Mouse (Mus musculus): Measurements from ENCODE around the gene Jak1. TPM values are rescaled to one million over a fixed set of nuclear protein-coding genes. Genes with fewer than 3 reads are reported as not detected.

Gene Jak1
- polyA plus RNA-seq, 2 experiments, result 19.8 to 38.2 TPM

DNA sequence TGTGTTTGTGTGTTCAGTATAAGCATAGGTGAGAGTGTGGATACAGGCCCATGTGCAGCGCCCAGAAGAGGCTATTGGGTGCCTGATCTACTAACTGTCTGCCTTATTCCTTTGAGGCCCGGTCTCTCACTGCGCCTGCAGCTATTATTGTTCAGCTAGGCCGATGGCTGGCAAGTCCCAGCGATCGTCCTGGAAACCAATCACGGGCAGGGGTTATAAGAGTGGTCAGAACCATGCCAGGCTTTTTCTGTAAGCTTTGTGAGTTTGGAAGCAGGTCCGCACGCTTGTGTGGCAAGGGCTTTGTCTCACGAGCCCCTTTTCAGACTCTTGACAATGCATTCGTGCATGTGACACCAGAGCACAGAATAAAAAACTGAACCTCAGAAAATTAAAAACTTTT lies 23.2 kb upstream of the Jak1 start:
- TF ChIP-seq CTCF (IDR thresholded peaks at IDR 0.05; ENCODE audit: low read depth) (no peak), EP300 (IDR thresholded peaks at IDR 0.05; ENCODE audit: low read depth) (no peak)
- Histone ChIP-seq H3K4me3 (ENCODE audit: insufficient read depth in 1 of 2, low read depth in 2 of 2, low read length in 2 of 2) (no peak overlapping the region), H3K9ac (replicated peaks) (no peak overlapping the region), H3K4me2 (ENCODE audit: low read depth) (no peak overlapping the region), H3K4me1 (replicated peaks; ENCODE audit: control insufficient read depth in 2 of 2, insufficient read depth in 2 of 2, low read length in 1 of 2) (peaks cover 2 to 12% of the 10 kb centered on the region in 2 experiments), H3K27me3 (ENCODE audit: control insufficient read depth, insufficient read depth, low read length) (peaks cover 5% of the 10 kb centered on the region), H3K9me3 (ENCODE audit: control insufficient read depth, low read length) (no peaks in the 10 kb centered on the region), H3K36me3 (replicated peaks; ENCODE audit: control insufficient read depth, insufficient read depth, low read depth) (no peaks in the 10 kb centered on the region), H3K27ac (no peak overlapping the region)
- ATAC-seq (ENCODE audit: insufficient read depth), result no peak
- WGBS (ENCODE audit: insufficient replicate concordance), result 75% methylated on average over 11 of the region's 11 CpGs
- DNase-seq (ENCODE audit: low read depth in 3 of 3, low spot score in 3 of 3), result no peak

DNA sequence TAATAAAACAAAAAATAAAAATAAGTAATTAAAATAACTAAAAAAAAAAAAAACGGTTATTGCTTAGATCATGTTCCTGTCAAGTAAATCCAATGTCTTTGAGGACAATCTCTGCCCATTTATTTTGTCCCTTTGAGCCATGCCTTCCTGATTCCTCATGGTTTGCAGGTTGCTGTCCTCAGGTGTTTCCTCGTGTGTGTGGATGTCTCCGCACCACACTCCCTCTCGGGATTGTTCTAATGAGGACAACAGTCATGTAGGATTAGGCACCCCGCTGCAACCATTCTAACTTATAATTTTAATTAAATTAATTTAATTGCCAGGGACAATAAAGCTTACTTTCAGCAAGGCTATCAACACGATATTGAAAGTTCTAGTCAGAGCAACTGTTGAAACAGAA lies 21.5 kb upstream of the Jak1 start:
- TF ChIP-seq EP300 (IDR thresholded peaks at IDR 0.05; ENCODE audit: low read depth) (no peak), CTCF (IDR thresholded peaks at IDR 0.05; ENCODE audit: low read depth) (no peak)
- DNase-seq (ENCODE audit: low read depth in 3 of 3, low spot score in 3 of 3) (no peak), ATAC-seq (ENCODE audit: insufficient read depth) (no peak)
- Histone ChIP-seq H3K9ac (replicated peaks) (no peak overlapping the region), H3K27me3 (ENCODE audit: control insufficient read depth, insufficient read depth, low read length) (no peaks in the 10 kb centered on the region), H3K27ac (no peak overlapping the region), H3K36me3 (replicated peaks; ENCODE audit: control insufficient read depth, insufficient read depth, low read depth) (no peaks in the 10 kb centered on the region), H3K9me3 (ENCODE audit: control insufficient read depth, low read length) (no peaks in the 10 kb centered on the region), H3K4me3 (ENCODE audit: insufficient read depth in 1 of 2, low read depth in 2 of 2, low read length in 2 of 2) (no peak overlapping the region), H3K4me2 (ENCODE audit: low read depth) (no peak overlapping the region), H3K4me1 (replicated peaks; ENCODE audit: control insufficient read depth in 2 of 2, insufficient read depth in 2 of 2, low read length in 1 of 2) (peaks cover 0 to 11% of the 10 kb centered on the region in 2 experiments; a peak in 2 of 4 replicates)
- 64% methylated on average over 6 of the region's 6 CpGs for WGBS (ENCODE audit: insufficient replicate concordance)

DNA sequence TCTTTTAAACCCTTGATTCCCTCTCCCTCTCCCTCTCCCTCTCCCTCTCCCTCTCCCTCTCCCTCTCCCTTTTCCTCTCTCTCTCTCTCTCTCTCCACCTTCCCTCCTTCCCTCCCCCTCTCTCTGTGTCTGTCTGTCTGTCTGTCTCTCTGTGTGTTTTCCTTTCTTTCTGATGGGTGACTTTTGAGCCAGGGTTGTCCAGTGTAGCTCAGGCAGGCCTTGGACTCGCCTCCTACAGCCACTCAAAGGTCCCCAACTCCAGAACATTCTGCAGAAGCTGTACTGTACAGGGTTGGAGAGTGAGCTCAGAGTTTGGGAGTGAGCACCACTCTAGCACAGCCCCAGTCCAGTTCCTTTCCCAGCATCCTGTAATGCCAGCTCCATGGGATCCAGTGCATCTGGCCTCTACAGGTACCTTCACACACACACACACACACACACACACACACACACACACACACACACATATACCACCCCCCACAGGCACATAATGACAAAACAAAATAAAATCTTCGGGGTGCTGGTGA lies 20.9 kb upstream of the Jak1 start:
- Histone ChIP-seq H3K9me3 (ENCODE audit: control insufficient read depth, low read length) (no peaks in the 10 kb centered on the region), H3K4me2 (ENCODE audit: low read depth) (no peak overlapping the region), H3K9ac (replicated peaks) (no peak overlapping the region), H3K4me1 (replicated peaks; ENCODE audit: control insufficient read depth in 2 of 2, insufficient read depth in 2 of 2, low read length in 1 of 2) (peaks cover 0 to 9% of the 10 kb centered on the region in 2 experiments; a peak in 2 of 4 replicates), H3K36me3 (replicated peaks; ENCODE audit: control insufficient read depth, insufficient read depth, low read depth) (no peaks in the 10 kb centered on the region), H3K27me3 (ENCODE audit: control insufficient read depth, insufficient read depth, low read length) (no peaks in the 10 kb centered on the region), H3K27ac (no peak overlapping the region), H3K4me3 (ENCODE audit: insufficient read depth in 1 of 2, low read depth in 2 of 2, low read length in 2 of 2) (no peak overlapping the region)
- WGBS (ENCODE audit: insufficient replicate concordance), result 46% methylated on average over 2 of the region's 2 CpGs
- DNase-seq (ENCODE audit: low read depth in 3 of 3, low spot score in 3 of 3) (no peak), ATAC-seq (ENCODE audit: insufficient read depth) (no peak)
- no peak for TF ChIP-seq CTCF (IDR thresholded peaks at IDR 0.05; ENCODE audit: low read depth)
- TF ChIP-seq EP300 (IDR thresholded peaks at IDR 0.05; ENCODE audit: low read depth), result no peak

DNA sequence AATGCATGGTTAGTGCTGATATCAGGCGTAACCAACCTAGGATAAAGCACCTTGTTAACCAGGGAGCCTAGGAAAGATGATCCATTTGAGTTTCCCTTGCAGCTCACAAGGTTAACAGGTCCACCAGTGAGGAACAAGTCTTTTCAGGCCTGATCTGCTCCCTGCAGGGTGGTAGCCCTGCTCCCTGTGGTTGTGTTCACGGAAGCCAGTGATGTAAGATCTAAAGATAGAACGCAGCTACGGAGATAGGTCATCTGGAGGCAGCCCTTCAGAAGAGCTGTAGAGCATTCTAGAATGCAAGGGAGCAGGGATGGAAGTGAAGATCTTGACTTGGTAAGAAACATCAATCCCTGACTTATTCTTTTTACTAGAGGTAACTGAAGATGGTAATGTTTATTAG lies 18.9 kb upstream of the Jak1 start:
- Histone ChIP-seq H3K36me3 (replicated peaks; ENCODE audit: control insufficient read depth, insufficient read depth, low read depth) (no peaks in the 10 kb centered on the region), H3K4me1 (replicated peaks; ENCODE audit: control insufficient read depth in 2 of 2, insufficient read depth in 2 of 2, low read length in 1 of 2) (peaks cover 0 to 6% of the 10 kb centered on the region in 2 experiments; a peak in 1 of 4 replicates), H3K4me3 (ENCODE audit: insufficient read depth in 1 of 2, low read depth in 2 of 2, low read length in 2 of 2) (no peak overlapping the region), H3K4me2 (ENCODE audit: low read depth) (no peak overlapping the region), H3K9me3 (ENCODE audit: control insufficient read depth, low read length) (no peaks in the 10 kb centered on the region), H3K27me3 (ENCODE audit: control insufficient read depth, insufficient read depth, low read length) (no peaks in the 10 kb centered on the region), H3K27ac (no peak overlapping the region), H3K9ac (replicated peaks) (no peak overlapping the region)
- ATAC-seq (ENCODE audit: insufficient read depth) (no peak), DNase-seq (ENCODE audit: low read depth in 3 of 3, low spot score in 3 of 3) (no peak)
- 22% methylated on average over 4 of the region's 4 CpGs for WGBS (ENCODE audit: insufficient replicate concordance)
- TF ChIP-seq CTCF (IDR thresholded peaks at IDR 0.05; ENCODE audit: low read depth), result no peak
- TF ChIP-seq EP300 (IDR thresholded peaks at IDR 0.05; ENCODE audit: low read depth), result no peak

DNA sequence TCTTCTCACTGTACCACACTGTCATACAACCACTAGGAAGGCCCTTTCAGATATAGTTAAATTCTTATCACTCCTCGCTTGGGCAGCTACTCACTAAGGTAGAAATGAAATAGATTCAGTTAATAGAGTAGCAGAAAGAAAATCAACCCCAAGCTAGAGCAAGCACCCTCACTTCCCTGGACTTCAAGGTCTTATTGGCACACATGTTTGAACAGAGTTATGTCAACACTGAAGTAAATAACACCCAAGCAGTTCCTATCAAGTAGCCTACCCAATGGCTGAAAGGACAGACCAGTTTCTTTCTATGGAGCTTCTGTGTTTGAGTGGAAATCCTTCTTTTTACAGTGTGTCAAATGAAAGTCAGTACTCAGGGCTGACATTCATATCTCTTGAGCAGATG lies 17.2 kb upstream of the Jak1 start:
- Histone ChIP-seq H3K4me1 (replicated peaks; ENCODE audit: control insufficient read depth in 2 of 2, insufficient read depth in 2 of 2, low read length in 1 of 2) (peaks cover 0 to 5% of the 10 kb centered on the region in 2 experiments; a peak in 1 of 4 replicates), H3K4me2 (ENCODE audit: low read depth) (no peak overlapping the region), H3K36me3 (replicated peaks; ENCODE audit: control insufficient read depth, insufficient read depth, low read depth) (no peaks in the 10 kb centered on the region), H3K9me3 (ENCODE audit: control insufficient read depth, low read length) (no peaks in the 10 kb centered on the region), H3K27ac (no peak overlapping the region), H3K27me3 (ENCODE audit: control insufficient read depth, insufficient read depth, low read length) (no peaks in the 10 kb centered on the region), H3K4me3 (ENCODE audit: insufficient read depth in 1 of 2, low read depth in 2 of 2, low read length in 2 of 2) (no peak overlapping the region), H3K9ac (replicated peaks) (no peak overlapping the region)
- DNase-seq (ENCODE audit: low read depth in 3 of 3, low spot score in 3 of 3), result no peak
- WGBS (ENCODE audit: insufficient replicate concordance), result 49% methylated on average over 1 of the region's 1 CpGs
- TF ChIP-seq CTCF (IDR thresholded peaks at IDR 0.05; ENCODE audit: low read depth) (no peak), EP300 (IDR thresholded peaks at IDR 0.05; ENCODE audit: low read depth) (no peak)
- ATAC-seq (ENCODE audit: insufficient read depth), result no peak
